Mouse (Mus musculus): Measurements from ENCODE around the gene Strn3.

DNA sequence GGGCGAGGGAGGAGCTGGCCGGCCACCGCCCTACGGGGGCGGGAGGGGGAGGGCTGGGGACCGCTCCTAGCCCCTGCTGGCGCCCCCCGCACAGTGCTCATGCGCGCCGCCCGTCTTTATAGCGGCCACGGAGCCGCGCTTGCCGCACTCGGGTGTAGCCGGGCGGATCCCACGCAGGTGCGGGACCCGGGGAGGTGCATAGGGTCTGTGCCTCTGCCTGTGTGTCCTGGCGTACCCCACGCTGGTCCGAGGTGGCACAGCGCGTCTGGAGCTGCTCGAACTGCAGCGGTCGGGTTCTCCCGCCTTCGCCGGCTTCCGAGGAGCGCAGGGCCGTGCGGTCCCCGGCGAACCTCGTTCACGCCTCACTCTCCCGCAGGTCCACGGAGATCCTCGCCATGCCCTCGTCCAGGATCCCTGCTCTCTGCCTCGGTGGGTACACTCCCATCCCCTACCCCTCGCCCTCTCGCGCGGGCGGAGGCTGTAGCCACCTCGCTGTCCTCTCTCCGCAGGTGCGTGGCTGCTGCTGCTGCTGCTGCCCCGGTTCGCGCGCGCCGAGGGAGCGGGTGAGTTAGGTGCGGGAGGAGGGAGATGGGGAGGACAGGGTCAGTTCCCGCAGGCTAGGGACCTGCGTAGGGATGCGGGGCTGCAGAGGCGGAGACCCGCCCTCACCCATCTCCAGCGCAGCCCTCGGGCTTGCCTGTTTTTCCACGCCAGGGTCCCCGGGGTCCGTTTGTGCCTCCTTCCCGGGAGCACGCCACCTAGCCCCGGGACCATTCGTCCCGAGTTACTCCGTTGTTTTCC is 98.3 kb downstream of the Strn3 start, which contains the start of gene Coch:
- TF ChIP-seq POLR2A (IDR thresholded peaks at IDR 0.05; ENCODE audit: insufficient read depth, low read length), result no peak
- TF ChIP-seq CTCF (IDR thresholded peaks at IDR 0.05; ENCODE audit: low read depth, low read length), result no peak

Measured in ES-Bruce4 (cell line).